Mouse (Mus musculus) cerebellum, adult 2 months (tissue): ENCODE data around the gene Cdc20b.

Source experiments
- CTCF ChIP-seq: fragments of 200-500 bp; IDR thresholded peaks from 2 replicates; pipeline ENCODE4 v1.5.1; 2011; ENCODE audit warnings: low read depth, mild to moderate bottlenecking, control low read depth, low read length, moderate library complexity, borderline replicate concordance; ENCODE audit not compliant: insufficient read depth
- POLR2A ChIP-seq: fragments of 200-500 bp; IDR thresholded peaks from 2 replicates; pipeline ENCODE4 v1.6.1; 2011; ENCODE audit warnings: low read length, control low read depth, borderline replicate concordance; ENCODE audit not compliant: insufficient read depth

GRCm38 (mm10) chr13:113079021-113079420, 44.1 kb downstream of the Cdc20b start:
- no peak for TF ChIP-seq POLR2A
- no peak for TF ChIP-seq CTCF
